Mouse (Mus musculus): ENCODE measurements around the gene Ascc1.

Gene Ascc1

GRCm38 (mm10) chr10:60078561-60078917, 75.9 kb downstream of the Ascc1 start:
- DNase-seq (ENCODE audit: low spot score in 2 of 2): peak in 1 of 2 experiments; percentile 31

DNA sequence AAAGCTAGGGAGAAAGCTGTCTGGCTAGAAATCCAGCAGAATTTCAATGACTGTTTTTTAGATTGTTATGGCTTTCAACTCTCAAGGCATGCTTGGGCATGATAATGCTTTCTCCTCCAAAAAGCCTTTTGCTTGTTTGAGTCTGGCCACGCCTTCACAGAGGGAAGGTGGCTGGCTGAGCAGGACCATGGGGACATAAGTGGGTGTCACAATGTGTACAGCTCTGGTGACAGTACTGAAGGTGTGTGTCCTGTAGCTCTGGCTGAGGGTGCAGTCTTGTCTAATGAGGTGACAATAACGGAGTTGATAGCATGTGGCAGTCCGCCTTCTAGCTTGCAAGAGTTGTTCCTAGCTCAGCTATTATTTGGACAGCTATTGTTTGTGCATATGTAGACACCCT, 77.6 kb downstream of the Ascc1 start:
- peak; percentile 28 to 31 for DNase-seq (ENCODE audit: low spot score in 2 of 2)

GRCm38 (mm10) chr10:60080601-60080981, 78.0 kb downstream of the Ascc1 start:
- DNase-seq (ENCODE audit: low spot score in 2 of 2): no peak

DNA sequence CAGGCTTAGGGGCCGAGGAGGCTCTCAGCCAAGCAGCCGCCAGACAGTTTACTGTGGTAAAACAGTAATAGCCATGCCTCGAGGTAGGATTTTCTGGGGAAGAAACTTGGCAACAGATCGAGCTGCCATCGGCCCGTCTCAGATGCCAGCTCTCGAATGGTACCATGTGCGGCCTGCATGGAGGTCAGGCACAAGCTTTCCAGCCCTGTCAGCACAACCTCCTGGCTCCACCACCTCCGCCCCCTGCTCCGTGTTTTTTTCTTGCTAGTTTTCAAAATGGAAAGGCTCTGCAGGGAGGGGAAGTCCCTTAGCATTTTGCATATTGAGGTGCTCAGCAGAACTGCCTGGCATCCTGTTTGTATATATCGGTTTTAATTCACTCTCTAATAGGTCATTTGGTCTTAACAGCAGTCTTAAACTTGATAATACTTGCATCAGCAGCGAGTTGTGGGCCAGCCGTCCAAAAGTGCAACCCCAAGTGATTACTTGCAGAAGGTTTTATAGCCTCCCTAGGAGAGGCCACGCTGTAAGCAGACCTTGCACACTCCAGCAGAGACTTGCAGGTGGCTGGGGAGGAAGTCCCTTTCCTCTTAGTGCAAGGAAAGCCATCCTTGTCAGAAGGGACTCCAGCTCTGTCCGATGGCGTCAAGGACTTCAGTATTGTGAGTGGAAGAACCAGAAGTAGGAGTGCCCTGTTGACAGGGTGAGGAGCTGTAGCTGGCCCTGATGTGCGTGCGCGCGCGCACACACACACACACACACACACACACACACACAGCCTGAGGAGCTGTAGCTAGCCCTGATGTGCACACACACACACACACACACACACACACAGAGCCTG, 78.6 kb downstream of the Ascc1 start:
- DNase-seq (ENCODE audit: low spot score in 2 of 2): peak; percentile 15 to 43

- peak; percentile 35 to 82 for DNase-seq (ENCODE audit: low spot score in 2 of 2)
These were observed 79.3 kb downstream of the Ascc1 start for GRCm38 (mm10) chr10:60081905-60082304.

- no peak for DNase-seq (ENCODE audit: low spot score in 2 of 2)
These were observed 81.5 kb downstream of the Ascc1 start for GRCm38 (mm10) chr10:60084065-60084464.

DNA sequence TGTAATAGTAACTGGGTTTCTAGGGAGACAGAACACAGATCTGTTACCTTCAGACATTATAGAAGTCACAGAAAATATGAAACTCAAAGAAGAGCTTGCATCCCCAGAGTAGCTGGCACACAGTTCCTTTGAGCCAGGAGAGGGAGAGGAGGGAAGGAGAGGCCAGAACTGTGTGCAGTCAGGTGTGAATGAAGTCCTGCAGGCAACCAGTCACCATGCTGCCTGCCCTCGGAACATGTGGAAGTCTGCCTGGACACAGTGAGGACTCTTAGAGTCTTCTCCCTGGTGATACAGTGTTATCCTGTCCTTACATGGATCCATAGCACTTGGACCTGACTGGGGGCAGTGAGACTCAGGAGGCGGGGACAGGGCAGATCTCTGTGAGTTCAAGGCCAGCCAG, 89.7 kb downstream of the Ascc1 start:
- no peak for DNase-seq (ENCODE audit: low spot score in 2 of 2)

- no peak for DNase-seq (ENCODE audit: low spot score in 2 of 2)
These were observed 91.1 kb downstream of the Ascc1 start for GRCm38 (mm10) chr10:60093751-60094150.

- DNase-seq (ENCODE audit: low spot score in 2 of 2): no peak
These were observed 93.0 kb downstream of the Ascc1 start for GRCm38 (mm10) chr10:60095558-60095957.

DNA sequence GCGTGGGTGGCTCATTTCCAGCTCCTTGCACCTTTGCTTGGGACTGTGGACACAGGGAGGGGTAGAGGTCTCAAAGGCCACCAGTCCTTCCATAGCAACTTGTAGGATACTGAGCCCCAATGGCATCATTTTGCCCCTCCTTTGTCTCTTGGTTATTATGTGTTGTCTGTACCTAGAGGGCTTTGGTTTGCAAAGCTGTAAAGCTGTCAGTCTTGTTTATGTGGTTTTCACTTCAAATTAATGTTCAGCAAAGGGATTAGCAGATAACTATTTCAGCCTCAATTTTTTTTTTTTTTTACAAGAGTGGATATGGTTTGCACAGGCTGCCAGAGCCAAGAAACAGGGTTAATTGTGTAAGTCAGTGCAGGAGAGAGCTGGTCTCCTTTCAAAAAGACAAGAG, 93.7 kb downstream of the Ascc1 start:
- no peak for DNase-seq (ENCODE audit: low spot score in 2 of 2)

GRCm38 (mm10) chr10:60097146-60097545, 94.5 kb downstream of the Ascc1 start:
- no peak for DNase-seq (ENCODE audit: low spot score in 2 of 2)

GRCm38 (mm10) chr10:60097774-60098173, 95.2 kb downstream of the Ascc1 start:
- no peak for DNase-seq (ENCODE audit: low spot score in 2 of 2)

GRCm38 (mm10) chr10:60105391-60106145, 103.0 kb downstream of the Ascc1 start:
- DNase-seq (ENCODE audit: low spot score in 2 of 2): no peak

DNA sequence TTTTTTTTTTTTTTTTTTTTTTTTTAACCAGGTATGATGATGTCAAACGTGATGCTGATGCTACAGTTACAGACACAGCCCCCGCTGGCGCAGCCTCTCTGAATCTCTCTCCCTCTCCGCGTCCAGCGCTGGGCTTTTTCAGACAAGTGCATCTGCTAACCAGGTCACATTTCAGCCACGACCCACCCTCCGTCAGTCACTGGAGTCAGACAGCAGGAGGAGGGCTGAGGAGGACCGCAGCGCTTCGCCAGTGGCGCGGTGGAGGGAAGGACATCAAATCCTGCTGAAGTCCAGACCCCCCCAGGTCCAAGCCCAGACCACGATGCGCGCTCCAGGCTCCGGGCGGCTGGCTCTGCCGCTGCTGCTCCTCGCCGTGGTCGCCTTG, 103.5 kb downstream of the Ascc1 start, which contains the start of gene Spock2:
Gene Spock2 (plus strand): TSS at position 74 of the 385 bp plus-strand sequence.
- DNase-seq (ENCODE audit: low spot score in 2 of 2): no peak

- peak in 1 of 2 experiments; percentile 33 for DNase-seq (ENCODE audit: low spot score in 2 of 2)
These were observed 104.1 kb downstream of the Ascc1 start for GRCm38 (mm10) chr10:60106531-60107186.

DNA sequence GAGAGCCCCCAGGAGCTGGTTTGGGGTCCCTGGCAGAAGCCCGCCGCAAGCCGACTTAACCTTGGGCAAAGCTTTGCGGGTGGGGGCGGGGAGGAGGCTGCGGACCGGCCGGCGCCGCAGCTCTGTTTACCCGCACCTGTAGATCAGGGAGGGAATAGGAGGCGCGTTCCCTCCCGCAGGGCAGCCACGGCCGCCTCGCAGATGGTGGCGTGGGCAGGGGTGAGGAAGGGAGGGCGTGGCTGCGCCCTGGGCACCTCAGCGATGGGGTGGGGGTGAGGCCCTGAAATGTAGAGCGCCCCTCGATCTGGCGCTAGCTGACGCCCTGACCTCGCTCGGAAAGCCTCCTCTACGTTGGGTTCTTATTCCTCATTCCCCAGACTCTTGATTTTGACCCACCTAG, 104.8 kb downstream of the Ascc1 start:
- DNase-seq (ENCODE audit: low spot score in 2 of 2): no peak

DNA sequence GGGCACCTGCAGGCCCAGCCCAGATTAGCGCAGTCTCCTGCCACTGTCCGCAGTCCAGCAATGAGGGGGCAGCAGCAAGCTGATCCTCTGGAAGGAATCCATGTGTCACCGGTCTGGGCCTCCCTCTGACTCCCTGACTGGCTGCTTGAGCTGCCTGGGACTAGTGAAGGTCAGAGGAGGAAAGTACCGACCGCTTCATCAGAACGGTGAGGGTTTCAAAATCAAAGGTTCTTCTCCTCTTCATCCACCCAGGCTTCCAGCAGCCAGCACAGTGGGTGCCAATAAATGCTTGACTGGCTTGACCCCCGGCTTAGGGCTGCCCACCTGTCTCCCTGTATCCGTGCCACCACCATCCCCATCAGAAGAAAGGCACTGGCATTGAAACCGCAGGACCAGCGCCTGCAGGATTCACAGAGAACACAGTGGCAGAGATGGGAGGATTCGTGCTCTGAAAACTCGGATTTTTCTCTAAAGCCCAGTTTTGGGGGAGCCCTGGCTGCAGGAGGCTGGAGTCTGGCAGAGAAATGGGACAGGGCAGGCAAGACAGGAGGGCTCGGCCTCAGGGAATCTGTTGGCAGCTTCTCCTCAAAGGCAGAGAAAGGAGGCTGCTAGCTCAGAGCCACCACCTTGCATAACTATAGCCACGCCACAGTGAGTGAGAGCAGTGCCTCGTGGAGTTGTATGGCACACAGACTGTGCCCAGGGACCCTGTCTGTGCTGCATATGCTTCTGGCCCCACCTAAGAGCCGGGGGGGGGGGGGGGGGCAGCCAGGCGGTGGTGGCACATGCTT, 105.9 kb downstream of the Ascc1 start:
- no peak for DNase-seq (ENCODE audit: low spot score in 2 of 2)

DNA sequence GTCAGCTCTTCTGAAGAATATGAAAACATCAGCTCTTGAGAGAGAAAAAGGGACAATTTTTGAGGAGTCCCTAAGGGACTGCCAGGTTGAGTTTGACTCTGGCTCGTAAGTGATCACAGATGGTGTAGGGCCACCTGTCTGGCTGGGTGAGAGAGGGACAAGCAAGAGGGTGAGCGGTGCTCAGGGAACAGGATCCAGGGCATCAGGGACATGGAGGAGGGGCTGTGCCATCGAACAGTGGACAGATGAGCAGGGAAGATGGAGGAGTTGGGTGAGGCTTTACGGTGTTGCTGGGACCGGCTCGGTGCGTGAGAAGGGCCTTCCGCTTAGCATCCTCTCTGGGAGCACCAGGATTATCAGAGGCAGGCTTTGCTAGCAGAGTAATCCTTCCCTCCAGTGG, 106.7 kb downstream of the Ascc1 start:
- no peak for DNase-seq (ENCODE audit: low spot score in 2 of 2)

DNA sequence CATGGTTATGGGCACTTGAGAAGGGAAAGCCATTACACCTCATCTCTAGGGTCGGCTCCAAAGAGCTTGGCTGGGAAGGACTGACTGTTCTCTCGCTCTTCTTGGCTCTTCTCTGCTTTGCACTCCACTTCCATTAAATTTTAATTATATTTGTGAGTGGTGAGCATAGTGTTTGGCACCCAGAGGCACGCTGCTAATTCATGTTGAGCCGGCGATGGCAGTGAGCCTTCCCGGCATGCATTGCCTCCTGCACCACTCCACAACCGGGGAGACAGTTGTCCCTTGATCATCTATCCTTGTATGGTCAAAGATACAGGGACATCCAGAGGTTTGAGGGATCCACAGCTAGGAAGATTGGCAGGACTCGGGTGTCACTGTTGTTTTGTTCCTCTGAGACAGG, 107.4 kb downstream of the Ascc1 start:
- DNase-seq (ENCODE audit: low spot score in 2 of 2): no peak

DNA sequence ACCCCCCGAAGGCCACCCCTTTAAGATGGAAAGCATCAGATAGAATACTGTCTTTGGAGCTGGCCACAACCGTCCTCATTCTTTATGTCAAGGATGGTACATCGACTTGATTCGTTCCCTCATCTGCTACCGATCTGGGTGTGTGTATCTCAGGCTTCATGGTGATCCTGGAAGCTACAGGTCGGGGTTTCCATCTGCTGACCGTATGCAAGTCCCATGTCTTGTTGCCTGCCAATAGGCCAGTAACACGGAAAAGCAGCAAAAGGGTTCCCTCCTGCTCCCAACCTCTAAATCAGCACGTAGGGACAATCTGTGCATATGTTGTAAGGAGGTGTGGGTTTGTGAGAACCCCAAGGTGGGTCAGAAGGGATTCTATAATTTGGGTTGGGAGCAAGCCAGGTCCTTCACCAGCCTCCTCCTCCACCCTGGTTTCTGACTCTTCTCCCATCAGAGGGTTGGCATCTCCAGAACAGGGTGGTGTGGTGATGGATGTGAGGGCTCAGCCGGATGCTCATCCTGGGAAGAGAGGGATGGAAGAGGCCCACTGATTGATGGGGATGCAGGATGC, 108.4 kb downstream of the Ascc1 start:
- DNase-seq (ENCODE audit: low spot score in 2 of 2): no peak

DNA sequence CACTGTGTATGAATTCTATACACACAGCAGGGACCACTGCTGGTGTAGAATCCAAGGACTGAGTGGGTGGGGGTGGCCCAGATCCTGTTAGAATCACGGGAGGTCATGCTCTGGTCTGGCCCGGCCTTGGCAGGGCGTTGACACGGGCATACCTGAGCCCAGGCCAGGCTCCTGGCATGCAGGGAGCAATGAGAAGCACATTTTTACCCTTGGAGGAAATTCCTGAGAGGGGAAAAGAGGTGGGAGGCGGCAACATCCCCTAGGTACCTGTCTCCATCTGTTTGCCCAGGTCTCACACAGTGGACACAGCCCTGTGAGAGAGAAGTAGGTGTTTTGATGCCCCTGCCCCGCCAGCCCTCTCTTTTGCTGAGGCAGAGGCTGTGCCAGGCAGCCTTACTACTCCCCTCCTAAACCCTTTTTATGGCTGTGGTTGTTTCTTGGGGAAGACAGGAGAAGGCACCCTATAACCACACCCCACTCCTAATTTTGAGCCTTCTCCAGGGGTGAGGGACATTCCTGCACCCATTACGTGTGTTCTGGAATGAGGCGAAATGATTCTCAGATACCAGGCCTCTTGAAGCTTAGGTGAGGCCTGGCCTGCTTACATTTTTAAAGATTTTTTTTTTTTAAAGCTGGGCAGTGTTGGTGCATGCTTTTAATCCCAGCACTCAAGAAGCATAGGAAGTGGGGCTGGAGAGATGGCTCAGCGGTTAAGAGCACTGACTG, 111.5 kb downstream of the Ascc1 start:
- no peak for DNase-seq (ENCODE audit: low spot score in 2 of 2)

Data from urinary bladder, postnatal 36 days (tissue).